Mouse (Mus musculus): ENCODE data around the gene Plekhm3. TPM values are rescaled to one million over a fixed set of nuclear protein-coding genes. Genes with fewer than 3 reads are reported as not detected.

Plekhm3 gene
- total and polyA plus RNA-seq, 2 experiments from 2014 or later = 5.3 to 13.2 TPM

- Histone ChIP-seq H3K27me3 (ENCODE audit: insufficient read depth, low read length) (no peaks in the 10 kb centered on the region), H3K36me3 (ENCODE audit: insufficient read depth) (no peaks in the 10 kb centered on the region), H3K4me1 (ENCODE audit: insufficient read depth) (no peaks in the 10 kb centered on the region), H3K9me3 (ENCODE audit: low read length) (no peaks in the 10 kb centered on the region), H3K27ac (ENCODE audit: low read depth, low read length) (no peak overlapping the region), H3K9ac (no peak overlapping the region), H3K4me2 (ENCODE audit: low read depth) (no peak overlapping the region), H3K4me3 (ENCODE audit: low read depth, low read length) (no peak overlapping the region)
- 55% methylated on average over 4 of the region's 4 CpGs for whole genome bisulfite sequencing
- ATAC-seq (no peak), DNase-seq (no peak)
- TF ChIP-seq CTCF (IDR thresholded peaks at IDR 0.05; ENCODE audit: low read depth) = no peak
Observed at GRCm38 (mm10) chr1:64867684-64868083, 88.9 kb downstream of the Plekhm3 start.

DNA sequence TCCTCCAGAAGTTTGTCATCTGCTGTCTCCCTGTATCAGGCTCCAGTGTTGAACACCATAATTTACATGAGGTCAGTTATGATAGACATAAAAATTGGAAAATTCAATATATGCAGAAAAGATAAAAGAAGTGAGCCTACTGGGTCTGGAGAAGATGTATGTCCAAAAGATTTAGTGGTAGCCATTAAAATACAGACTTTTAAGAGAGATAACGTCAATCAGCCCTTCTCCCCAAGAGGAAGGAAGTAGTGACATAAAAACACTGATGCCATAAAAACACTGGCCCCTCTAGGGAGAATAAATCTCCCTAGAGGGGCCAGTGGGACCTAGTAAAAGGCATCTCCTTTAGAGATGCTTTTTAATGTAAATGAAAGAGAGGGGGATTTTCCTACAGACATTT, 90.5 kb downstream of the Plekhm3 start:
- H3K27ac ChIP-seq (ENCODE audit: low read depth, low read length) = no peak overlapping the region
- DNase-seq (no peak), ATAC-seq (no peak)
- no peaks in the 10 kb centered on the region for H3K36me3 ChIP-seq (ENCODE audit: insufficient read depth)
- TF ChIP-seq CTCF (IDR thresholded peaks at IDR 0.05; ENCODE audit: low read depth) = no peak
- no peak overlapping the region for H3K4me2 ChIP-seq (ENCODE audit: low read depth)
- no peak overlapping the region for H3K4me3 ChIP-seq (ENCODE audit: low read depth, low read length)
- H3K27me3 ChIP-seq (ENCODE audit: insufficient read depth, low read length) = no peaks in the 10 kb centered on the region
- 81% methylated on average over 1 of the region's 1 CpGs for WGBS
- no peaks in the 10 kb centered on the region for H3K4me1 ChIP-seq (ENCODE audit: insufficient read depth)
- no peak overlapping the region for H3K9ac ChIP-seq
- no peaks in the 10 kb centered on the region for H3K9me3 ChIP-seq (ENCODE audit: low read length)

DNA sequence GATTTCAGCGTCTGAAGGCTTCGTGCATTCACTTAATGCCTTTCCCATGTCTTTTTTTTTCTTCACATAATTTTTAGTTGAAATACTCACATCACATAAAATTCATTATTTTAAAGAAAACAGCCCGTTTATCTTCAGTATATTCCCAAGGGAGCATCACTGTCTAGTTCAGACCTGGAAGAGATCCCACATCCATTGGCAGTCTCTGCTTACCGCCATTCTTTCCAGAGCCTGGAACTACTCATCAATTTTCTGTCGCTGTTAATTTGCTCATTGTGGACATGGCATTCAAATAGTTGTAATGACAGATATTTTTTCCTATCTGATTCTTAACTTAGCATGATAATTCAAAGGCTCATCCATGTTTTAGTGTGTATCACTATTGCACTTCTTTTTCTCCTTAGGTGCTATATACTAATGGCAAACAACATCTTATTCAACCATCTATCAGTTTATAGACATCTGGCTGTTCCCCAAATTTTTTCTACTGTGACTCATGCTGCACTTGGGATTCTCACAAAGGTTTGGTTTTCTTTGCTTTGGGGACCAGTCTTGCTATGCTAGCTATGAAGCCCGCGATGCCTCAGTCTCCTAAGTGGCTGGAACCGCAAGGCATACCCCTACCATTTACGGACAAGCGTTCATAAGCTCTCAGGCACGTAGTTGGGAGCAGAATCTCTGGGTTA, 96.2 kb downstream of the Plekhm3 start:
- no peaks in the 10 kb centered on the region for H3K36me3 ChIP-seq (ENCODE audit: insufficient read depth)
- DNase-seq (peak; percentile 40), ATAC-seq (no peak)
- 77% methylated on average over 11 of the region's 11 CpGs for WGBS
- no peaks in the 10 kb centered on the region for H3K27me3 ChIP-seq (ENCODE audit: insufficient read depth, low read length)
- H3K4me3 ChIP-seq (ENCODE audit: low read depth, low read length) = no peak overlapping the region
- no peaks in the 10 kb centered on the region for H3K4me1 ChIP-seq (ENCODE audit: insufficient read depth)
- no peak for TF ChIP-seq CTCF (IDR thresholded peaks at IDR 0.05; ENCODE audit: low read depth)
- no peak overlapping the region for H3K4me2 ChIP-seq (ENCODE audit: low read depth)
- no peaks in the 10 kb centered on the region for H3K9me3 ChIP-seq (ENCODE audit: low read length)
- H3K9ac ChIP-seq = no peak overlapping the region
- H3K27ac ChIP-seq (ENCODE audit: low read depth, low read length) = no peak overlapping the region

GRCm38 (mm10) chr1:64859826-64860225, 96.8 kb downstream of the Plekhm3 start:
- Histone ChIP-seq H3K9ac (no peak overlapping the region), H3K27me3 (ENCODE audit: insufficient read depth, low read length) (no peaks in the 10 kb centered on the region), H3K36me3 (ENCODE audit: insufficient read depth) (no peaks in the 10 kb centered on the region), H3K4me1 (ENCODE audit: insufficient read depth) (no peaks in the 10 kb centered on the region), H3K9me3 (ENCODE audit: low read length) (no peaks in the 10 kb centered on the region), H3K27ac (ENCODE audit: low read depth, low read length) (no peak overlapping the region), H3K4me2 (ENCODE audit: low read depth) (no peak overlapping the region), H3K4me3 (ENCODE audit: low read depth, low read length) (no peak overlapping the region)
- ATAC-seq = no peak
- no peak for DNase-seq
- WGBS = 82% methylated on average over 5 of the region's 5 CpGs
- TF ChIP-seq CTCF (IDR thresholded peaks at IDR 0.05; ENCODE audit: low read depth) = no peak

- Histone ChIP-seq H3K9ac (no peak overlapping the region), H3K9me3 (ENCODE audit: low read length) (no peaks in the 10 kb centered on the region), H3K36me3 (ENCODE audit: insufficient read depth) (no peaks in the 10 kb centered on the region), H3K27me3 (ENCODE audit: insufficient read depth, low read length) (no peaks in the 10 kb centered on the region), H3K4me2 (ENCODE audit: low read depth) (no peak overlapping the region), H3K27ac (ENCODE audit: low read depth, low read length) (no peak overlapping the region), H3K4me3 (ENCODE audit: low read depth, low read length) (no peak overlapping the region), H3K4me1 (ENCODE audit: insufficient read depth) (0 out of 2 replicates have a peak, but pooled peaks cover 3% of the 10 kb centered on the region)
- no peak for TF ChIP-seq CTCF (IDR thresholded peaks at IDR 0.05; ENCODE audit: low read depth)
- WGBS = 32% methylated on average over 5 of the region's 5 CpGs
- no peak for DNase-seq
- ATAC-seq = no peak
Observed at GRCm38 (mm10) chr1:64854835-64855234, 101.8 kb downstream of the Plekhm3 start.

- Histone ChIP-seq H3K4me1 (ENCODE audit: insufficient read depth) (0 out of 2 replicates have a peak, but pooled peaks cover 3% of the 10 kb centered on the region), H3K36me3 (ENCODE audit: insufficient read depth) (no peaks in the 10 kb centered on the region), H3K9ac (no peak overlapping the region), H3K4me3 (ENCODE audit: low read depth, low read length) (no peak overlapping the region), H3K9me3 (ENCODE audit: low read length) (no peaks in the 10 kb centered on the region), H3K4me2 (ENCODE audit: low read depth) (no peak overlapping the region), H3K27ac (ENCODE audit: low read depth, low read length) (no peak overlapping the region), H3K27me3 (ENCODE audit: insufficient read depth, low read length) (no peaks in the 10 kb centered on the region)
- ATAC-seq (peak; percentile 91), DNase-seq (peak; percentile 52)
- no peak for TF ChIP-seq CTCF (IDR thresholded peaks at IDR 0.05; ENCODE audit: low read depth)
- WGBS = 26% methylated on average over 5 of the region's 5 CpGs
Observed at GRCm38 (mm10) chr1:64853738-64854730, 102.6 kb downstream of the Plekhm3 start.

DNA sequence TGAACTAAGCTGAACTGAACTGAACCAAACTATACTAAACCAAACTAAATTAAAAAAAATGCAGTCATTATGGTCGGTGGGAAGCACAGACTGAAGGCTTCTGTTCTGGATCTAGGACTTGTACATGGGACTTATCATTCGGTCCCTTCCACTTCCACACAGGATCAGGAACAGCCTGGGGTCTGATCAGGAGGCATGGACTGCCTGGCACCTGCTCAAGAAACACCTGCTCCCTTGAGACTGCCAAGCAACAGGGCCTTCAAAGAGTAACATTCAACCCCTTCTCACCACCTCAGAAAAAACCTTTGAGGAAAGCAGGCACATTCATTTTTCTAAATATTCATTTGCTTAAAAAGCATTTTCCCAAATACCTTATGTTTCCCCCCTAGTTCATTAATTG, 103.4 kb downstream of the Plekhm3 start:
- 0 out of 2 replicates have a peak, but pooled peaks cover 5% of the 10 kb centered on the region for H3K4me1 ChIP-seq (ENCODE audit: insufficient read depth)
- ATAC-seq (no peak), DNase-seq (no peak)
- TF ChIP-seq CTCF (IDR thresholded peaks at IDR 0.05; ENCODE audit: low read depth) = no peak
- no peak overlapping the region for H3K4me2 ChIP-seq (ENCODE audit: low read depth)
- H3K4me3 ChIP-seq (ENCODE audit: low read depth, low read length) = no peak overlapping the region
- WGBS = 41% methylated on average over 2 of the region's 2 CpGs
- no peaks in the 10 kb centered on the region for H3K36me3 ChIP-seq (ENCODE audit: insufficient read depth)
- no peak overlapping the region for H3K27ac ChIP-seq (ENCODE audit: low read depth, low read length)
- H3K27me3 ChIP-seq (ENCODE audit: insufficient read depth, low read length) = no peaks in the 10 kb centered on the region
- H3K9ac ChIP-seq = no peak overlapping the region
- H3K9me3 ChIP-seq (ENCODE audit: low read length) = no peaks in the 10 kb centered on the region
